Mouse (Mus musculus): ENCODE measurements around the gene Tnn.
A peak's percentile ranks its signal among the peaks of the same experiment; 100 is the strongest.

The Tnn gene

DNA sequence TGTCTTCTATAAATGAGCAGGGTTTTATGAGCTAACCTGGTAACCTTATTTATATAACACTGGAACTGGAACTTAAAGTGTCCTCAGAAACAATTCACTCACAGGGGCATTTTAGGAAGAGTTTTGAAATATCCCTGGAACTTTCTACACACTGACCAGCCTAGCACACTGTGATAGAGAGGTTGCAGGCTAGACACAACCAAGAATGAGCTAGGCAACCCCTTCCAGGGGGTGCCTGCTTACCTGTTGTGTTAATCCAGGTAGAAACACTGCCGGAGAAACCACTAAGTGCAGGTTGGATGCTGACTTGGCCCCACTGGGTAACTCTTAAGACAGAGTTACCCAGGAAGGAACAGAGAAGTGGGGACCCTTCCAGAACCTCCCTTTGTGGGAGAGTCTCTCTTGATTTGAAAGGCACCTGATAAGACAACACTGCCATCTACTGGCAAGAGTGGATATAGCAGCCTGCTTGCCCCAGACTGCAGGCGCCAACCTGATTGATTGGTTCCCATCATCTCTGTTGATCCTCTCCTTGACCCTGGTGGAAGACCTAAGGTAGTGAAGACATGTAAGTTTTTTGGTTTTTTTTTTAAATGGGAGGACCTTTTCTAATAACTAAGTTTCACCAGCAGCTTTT is 72.5 kb downstream of the Tnn start:
- peak; percentile 53 for DNase-seq

DNA sequence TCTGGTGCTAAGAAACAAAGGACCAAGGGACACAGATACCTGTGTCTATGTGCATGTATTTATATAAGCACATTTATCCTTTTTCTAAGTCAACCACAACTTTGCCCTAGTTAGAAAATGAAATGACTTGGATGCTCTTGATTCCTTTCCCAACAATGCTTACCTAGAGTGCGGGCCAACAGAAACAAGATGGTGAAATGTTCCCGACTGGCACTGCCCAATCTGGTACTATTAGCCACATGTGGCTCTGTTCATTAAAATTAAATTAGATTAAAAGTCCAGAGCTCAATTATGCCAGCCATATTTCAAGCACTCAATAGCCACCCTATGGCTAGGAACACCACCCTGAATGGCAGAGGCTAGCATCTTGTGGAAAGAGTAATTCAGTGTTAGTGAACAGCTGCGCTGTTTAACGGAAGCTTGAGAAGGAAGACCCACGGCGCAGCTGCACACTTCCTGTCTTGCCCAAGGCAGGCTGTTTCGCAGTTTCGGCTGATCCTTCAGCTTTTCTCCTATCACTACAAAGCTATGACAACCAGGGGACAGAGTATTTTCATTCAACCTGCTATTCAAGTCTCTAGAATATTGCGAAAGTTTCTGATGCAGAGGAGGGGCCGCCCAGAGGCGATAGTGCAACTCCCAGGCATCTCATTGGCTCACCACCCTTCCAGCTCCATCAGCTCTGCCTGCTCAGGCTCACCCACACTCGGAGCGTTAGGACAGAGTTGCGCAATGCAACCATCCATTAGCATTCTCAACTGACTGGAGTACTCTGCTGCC is 74.3 kb downstream of the Tnn start:
- no peak for DNase-seq

- DNase-seq: no peak
Observed at GRCm38 (mm10) chr1:160064547-160065144, 88.7 kb downstream of the Tnn start.

- no peak for DNase-seq
Observed at GRCm38 (mm10) chr1:160061725-160062366, 91.5 kb downstream of the Tnn start.

GRCm38 (mm10) chr1:160061321-160061720 is 92.1 kb downstream of the Tnn start:
- no peak for DNase-seq

DNA sequence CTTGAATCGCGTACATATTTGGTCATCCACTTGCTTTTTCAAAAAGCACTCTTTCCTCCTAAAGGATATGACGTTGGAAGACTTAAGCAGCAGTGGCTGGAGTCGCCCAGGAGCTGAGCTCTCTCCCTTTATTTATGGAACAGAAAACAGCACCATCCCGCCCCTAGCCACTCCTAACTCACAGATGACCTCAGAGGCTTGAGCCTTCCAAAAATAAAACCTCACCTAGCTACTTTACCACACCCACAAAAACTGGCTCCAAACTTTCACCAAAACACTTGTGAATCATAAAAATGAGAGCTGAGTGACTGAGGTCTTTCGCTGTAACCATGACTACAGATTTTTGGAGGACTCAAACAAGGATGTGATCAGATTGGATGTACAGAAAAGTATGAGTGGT is 92.8 kb downstream of the Tnn start:
- DNase-seq: no peak

DNA sequence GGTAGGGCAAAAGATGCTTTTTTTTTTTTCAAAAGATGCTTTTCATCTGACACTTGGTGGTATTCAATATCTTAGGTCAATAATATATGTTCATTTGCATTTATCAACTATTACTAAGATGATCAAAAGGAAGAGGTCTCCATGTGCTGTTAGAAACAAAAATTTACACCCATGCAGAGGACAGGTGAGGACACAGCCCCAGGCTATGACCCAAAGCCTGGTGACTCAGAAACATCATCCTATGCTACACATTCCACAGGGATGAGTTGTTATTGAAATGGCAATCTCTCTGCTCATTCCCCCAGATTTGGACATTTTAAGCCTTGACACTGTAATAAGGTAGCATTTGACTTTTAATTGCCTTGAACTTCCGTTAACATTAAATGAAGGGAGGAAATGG is 93.5 kb downstream of the Tnn start:
- no peak for DNase-seq

- no peak for DNase-seq
Observed at GRCm38 (mm10) chr1:160057657-160058056, 95.7 kb downstream of the Tnn start.

DNA sequence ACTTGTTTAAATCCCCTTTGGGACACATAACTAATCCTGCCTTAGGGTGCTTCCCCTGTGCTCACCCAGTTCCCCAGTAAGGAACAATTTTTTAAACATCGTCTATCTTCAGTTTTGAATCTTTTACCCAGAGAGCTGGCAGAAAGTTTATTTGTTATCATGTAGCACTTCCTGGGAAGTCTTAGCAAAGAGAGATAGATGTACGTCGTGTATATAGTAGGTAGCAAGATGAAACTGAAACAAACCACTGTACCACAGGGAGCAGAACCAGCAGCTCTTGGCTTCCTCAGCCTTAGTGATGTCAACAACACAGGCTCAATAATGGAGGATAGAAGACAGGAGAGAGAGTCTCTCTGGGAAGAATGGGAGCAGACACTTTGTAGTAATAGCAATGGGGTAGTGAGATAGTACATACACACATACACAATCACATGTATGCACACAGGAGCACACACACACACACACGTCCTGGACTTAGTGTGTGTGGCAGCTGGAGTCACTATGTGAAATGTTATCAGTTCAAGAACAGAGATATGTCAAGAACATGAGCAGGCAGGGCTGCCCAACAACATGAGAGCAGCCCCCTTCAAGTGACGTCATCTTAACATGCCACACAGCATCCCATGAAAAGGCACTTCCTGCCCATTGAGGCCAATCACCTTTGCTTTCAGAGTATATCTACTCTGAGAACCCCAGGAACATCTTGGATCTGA is 98.9 kb downstream of the Tnn start:
- no peak for DNase-seq

DNA sequence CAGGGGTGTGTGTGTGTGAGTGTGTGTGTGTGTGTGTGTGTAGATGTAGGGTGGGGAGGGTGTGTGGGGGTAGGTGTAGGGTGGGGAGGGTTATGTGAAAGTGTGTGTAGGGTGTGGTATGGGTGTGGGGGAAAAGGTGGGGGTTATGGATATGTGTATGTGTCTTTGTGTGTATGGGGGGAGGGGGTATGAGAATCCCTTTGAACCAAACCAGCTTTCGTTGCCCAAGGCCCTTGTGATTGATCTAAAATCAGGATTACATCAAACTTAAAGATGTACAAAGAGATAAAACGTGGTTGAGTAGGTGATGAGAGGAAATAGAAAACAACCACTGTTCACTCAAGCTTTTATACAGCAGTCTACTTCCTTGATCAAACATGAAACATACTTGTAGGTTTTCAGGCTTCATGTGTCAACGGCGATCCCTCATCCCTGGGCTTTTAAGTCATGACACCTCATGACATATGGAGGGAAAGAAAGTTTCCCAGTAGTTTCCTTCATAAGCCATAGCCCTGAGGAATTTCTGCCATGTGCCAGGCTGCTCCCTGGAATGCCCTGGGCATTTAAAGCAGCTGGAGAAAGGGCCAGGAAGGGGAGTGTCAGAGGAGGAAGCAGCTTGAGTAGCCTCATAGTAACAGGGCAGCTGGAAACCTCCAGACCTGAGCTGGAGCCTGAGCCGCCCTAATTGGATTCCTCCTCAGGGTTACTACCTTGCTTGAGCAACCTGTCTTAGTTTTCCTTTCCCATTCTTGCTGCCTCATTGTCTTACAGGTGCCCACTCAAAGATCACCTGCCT is 99.7 kb downstream of the Tnn start:
- no peak for DNase-seq

DNA sequence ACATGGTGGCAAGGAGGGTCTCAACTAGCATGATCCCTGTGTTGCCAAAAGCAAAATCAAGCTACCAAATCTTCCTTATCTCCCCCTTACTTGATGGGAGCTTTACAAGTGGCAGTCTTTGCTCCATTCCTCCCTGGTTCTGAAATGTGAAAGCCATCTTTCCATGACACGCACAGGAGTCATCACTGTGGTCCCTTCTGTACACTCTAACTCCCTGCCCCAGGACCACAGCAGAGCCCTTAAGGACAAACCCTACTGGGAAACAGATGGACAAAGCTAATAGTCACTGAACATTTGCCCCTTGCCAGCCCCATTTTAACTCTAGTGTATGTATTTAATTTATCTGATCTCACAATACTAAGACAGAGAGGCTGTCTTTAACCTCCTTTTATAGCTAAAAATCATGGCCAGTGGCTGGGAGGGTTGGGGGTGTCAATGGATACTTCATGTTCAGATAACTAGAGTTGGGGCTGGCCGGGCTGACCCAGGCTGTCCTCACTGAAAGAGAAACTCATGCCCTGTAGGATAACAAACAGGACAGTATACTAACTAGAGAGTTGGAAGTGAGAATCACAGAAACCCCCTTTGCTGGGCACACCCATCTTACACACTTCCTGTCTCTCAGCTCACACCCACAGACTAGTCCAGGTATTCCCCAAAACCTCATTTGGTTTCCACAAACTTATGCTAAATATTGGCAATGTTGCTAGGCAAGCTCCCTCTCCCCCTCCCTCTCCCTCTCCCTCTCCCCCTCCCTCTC is 100.6 kb downstream of the Tnn start:
- no peak for DNase-seq

GRCm38 (mm10) chr1:160050898-160051297 is 102.5 kb downstream of the Tnn start:
- DNase-seq: no peak

DNA sequence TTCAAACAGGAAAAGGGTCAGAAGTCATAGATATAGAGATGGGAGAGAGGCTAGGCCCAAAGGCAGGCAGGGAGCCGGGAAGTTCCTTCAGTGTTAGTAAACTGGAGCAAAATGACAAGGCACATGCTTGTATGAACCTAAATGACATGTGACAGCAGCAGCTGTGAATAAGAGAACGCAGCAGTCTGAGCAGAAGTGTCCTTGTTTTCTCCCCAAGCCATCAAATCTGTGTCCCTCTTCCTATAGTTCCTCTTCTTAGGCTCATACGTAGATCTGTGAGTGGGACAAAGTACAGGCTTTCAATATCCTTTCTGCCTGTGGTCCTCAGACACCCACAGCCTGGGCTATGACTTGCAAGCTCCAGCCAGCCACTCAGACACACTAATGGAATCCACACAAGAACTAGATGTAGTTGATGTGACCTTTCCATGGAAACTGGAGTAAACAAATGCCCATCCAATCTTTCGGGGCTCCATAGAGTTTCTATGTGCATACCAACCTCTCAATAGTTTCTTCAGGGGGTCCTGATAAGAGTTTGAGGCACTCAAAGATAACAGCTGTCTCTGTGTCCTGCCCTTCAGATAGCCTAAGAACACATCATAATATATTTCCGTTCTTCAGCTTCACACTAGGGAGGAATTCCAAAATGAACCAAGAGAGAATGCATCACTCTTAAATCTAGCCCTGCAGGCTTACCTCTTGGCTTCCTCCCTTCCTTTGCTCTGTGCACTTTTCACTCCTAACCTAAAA is 104.1 kb downstream of the Tnn start:
- DNase-seq: no peak

GRCm38 (mm10) chr1:160047481-160047931 is 105.9 kb downstream of the Tnn start:
- no peak for DNase-seq

- DNase-seq: no peak
Observed at GRCm38 (mm10) chr1:160046786-160047185, 106.6 kb downstream of the Tnn start.

DNA sequence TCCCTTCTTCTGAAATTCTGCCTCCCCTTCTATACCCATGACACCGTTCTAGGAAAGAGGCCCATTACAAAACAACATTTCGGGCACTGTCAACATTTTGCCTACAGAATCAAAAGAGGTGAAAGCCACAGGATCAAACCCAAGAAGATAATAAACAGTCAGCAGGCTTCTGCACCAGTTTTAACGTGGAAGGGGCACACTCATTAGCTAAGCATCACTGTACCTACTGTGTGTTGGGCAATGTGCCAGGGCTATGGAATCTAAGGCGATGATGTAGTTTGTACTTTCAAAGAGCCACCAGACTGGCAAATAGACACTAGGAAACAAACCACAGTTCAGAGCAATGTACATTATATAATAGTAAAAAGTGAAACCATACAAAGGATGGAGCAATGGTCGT is 107.4 kb downstream of the Tnn start:
- no peak for DNase-seq

DNA sequence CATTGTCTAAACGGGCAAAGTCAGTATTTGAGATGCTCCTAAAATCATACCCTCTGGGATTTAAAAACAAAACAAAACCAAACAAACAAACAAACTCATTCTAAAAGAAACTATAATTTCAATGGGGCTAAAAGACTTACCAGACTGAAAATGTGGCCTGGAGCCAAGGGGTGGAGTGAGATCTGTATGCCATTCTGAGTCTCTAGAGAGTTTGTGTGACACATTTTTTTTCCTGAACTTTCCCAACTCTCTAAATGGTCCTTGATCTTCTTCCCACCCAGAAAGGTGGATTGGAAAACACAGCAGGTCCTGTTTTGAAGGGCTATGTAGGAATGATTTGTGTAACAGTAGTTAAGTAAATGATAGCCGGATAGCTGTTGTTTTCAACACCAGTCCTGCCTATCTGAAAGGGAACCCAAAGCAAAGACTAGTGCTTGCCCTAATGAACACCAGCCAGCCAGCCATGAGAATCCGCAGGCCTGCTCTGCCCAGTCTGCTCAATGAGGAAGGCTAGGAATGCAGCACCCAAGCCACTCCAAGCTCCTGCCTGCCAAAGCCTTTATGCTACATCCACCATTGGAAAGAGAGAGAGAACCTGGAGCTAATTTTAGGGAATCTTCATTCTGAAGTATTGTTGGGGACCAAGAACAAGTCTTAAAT is 108.2 kb downstream of the Tnn start:
- no peak for DNase-seq

GRCm38 (mm10) chr1:160044237-160045021 is 109.0 kb downstream of the Tnn start, which contains the start of gene 4930523C07Rik:
Gene 4930523C07Rik (plus strand): TSS chr1:160044382.
- peak; percentile 14 for DNase-seq
